Mouse (Mus musculus) myocyte (in vitro differentiated cells): ENCODE data around the gene Etfbkmt.

Experiments used
- E2F4 ChIP-seq: IDR thresholded peaks from one replicate; pipeline ENCODE4 v1.6.1; 2011; ENCODE audit warnings: mild to moderate bottlenecking, control low read depth, moderate library complexity; ENCODE audit not compliant: insufficient read depth
- MAX ChIP-seq: IDR thresholded peaks from one replicate; pipeline ENCODE4 v1.6.1; 2011; ENCODE audit warnings: low read depth, mild to moderate bottlenecking, control low read depth
- MYOD1 ChIP-seq, 3 experiments: IDR thresholded peaks; one replicate each; pipeline ENCODE4 v1.6.1; 2011; ENCODE audit warnings: control low read depth in 2 of 3, low read depth in 2 of 3, mild to moderate bottlenecking in 2 of 3, moderate library complexity in 1 of 3; ENCODE audit not compliant: insufficient read length in 2 of 3, control insufficient read depth in 1 of 3
- MYOG ChIP-seq, 3 experiments: IDR thresholded peaks; one replicate each; pipeline ENCODE4 v1.6.1; 2011; ENCODE audit warnings: control low read depth in 2 of 3, low read depth in 2 of 3, mild to moderate bottlenecking in 2 of 3; ENCODE audit not compliant: insufficient read length in 2 of 3, control insufficient read depth in 1 of 3, insufficient read depth in 1 of 3
- POLR2A ChIP-seq: IDR thresholded peaks from one replicate; pipeline ENCODE4 v1.6.1; 2011; ENCODE audit warnings: low read depth, mild to moderate bottlenecking, control low read depth, moderate library complexity; ENCODE audit not compliant: insufficient read length
- POLR2AphosphoS2 ChIP-seq: IDR thresholded peaks from one replicate; pipeline ENCODE4 v1.6.1; 2011; ENCODE audit warnings: low read depth, control low read depth; ENCODE audit not compliant: insufficient read length
- TCF12 ChIP-seq: IDR thresholded peaks from one replicate; pipeline ENCODE4 v1.6.1; 2011; ENCODE audit warnings: mild to moderate bottlenecking, control low read depth; ENCODE audit not compliant: poor library complexity, insufficient read depth, severe bottlenecking
- USF1 ChIP-seq: IDR thresholded peaks from one replicate; pipeline ENCODE4 v1.6.1; 2011; ENCODE audit warnings: low read depth, mild to moderate bottlenecking, control low read depth, moderate library complexity

- no peak for TF ChIP-seq E2F4
- no peak for TF ChIP-seq POLR2A
- TF ChIP-seq POLR2AphosphoS2 = no peak
- TF ChIP-seq TCF12 = no peak
- no peak for TF ChIP-seq MYOG (IDR thresholded peaks at IDR 0.05; ENCODE audit: control insufficient read depth in 1 of 3, insufficient read depth in 1 of 3, insufficient read length in 2 of 3, low read depth in 2 of 3)
- TF ChIP-seq MAX = no peak
- no peak for TF ChIP-seq MYOD1 (IDR thresholded peaks at IDR 0.05; ENCODE audit: control insufficient read depth in 1 of 3, insufficient read length in 2 of 3, low read depth in 2 of 3)
- TF ChIP-seq USF1 = no peak
These were observed 32.0 kb upstream of the Etfbkmt start for GRCm38 (mm10) chr6:149107615-149108014.
